Mouse (Mus musculus) forebrain, embryonic 16.5 days (tissue): Measurements from ENCODE around the gene Fam83b. TPM values are rescaled to one million over a fixed set of nuclear protein-coding genes. Genes with fewer than 3 reads are reported as not detected.

Experiments
- ATAC-seq: fragments of 200-750 bp; cut with Nextera tagmentation; 2 replicates; pipeline ENCODE4 v1.8.0; 2017; ENCODE audit warnings: mild to moderate bottlenecking, moderate library complexity
- H3K27ac ChIP-seq: fragments of 300-500 bp; sonication (generic); 2 replicates; pipeline ENCODE4 v1.5.1; 2014; ENCODE audit warnings: low read length, control low read depth
- H3K27me3 ChIP-seq: fragments of 300-500 bp; sonication (generic); replicated peaks from 2 replicates; pipeline ENCODE4 v1.6.1; 2014; ENCODE audit warnings: low read length; ENCODE audit not compliant: control insufficient read depth, insufficient read depth
- H3K36me3 ChIP-seq: fragments of 300-500 bp; sonication (generic); 2 replicates; pipeline ENCODE4 v1.6.1; 2014; ENCODE audit not compliant: control insufficient read depth, insufficient read depth
- H3K4me1 ChIP-seq: fragments of 300-500 bp; sonication (generic); replicated peaks from 2 replicates; pipeline ENCODE4 v1.6.1; 2014; ENCODE audit warnings: low read length; ENCODE audit not compliant: control insufficient read depth, insufficient read depth
- H3K4me2 ChIP-seq: fragments of 300-500 bp; sonication (generic); 2 replicates; pipeline ENCODE4 v1.6.1; 2014; ENCODE audit warnings: mild to moderate bottlenecking, low read length, control low read depth
- H3K4me3 ChIP-seq: fragments of 300-500 bp; sonication (generic); replicated peaks from 2 replicates; pipeline ENCODE4 v1.5.1; 2014; ENCODE audit warnings: mild to moderate bottlenecking, low read length, control low read depth
- H3K9ac ChIP-seq: fragments of 300-500 bp; sonication (generic); replicated peaks from 2 replicates; pipeline ENCODE4 v1.6.1; 2014; ENCODE audit warnings: low read depth, low read length, control low read depth
- H3K9me3 ChIP-seq: fragments of 300-500 bp; sonication (generic); 2 replicates; pipeline ENCODE4 v1.6.1; 2016; ENCODE audit warnings: low read length; ENCODE audit not compliant: control insufficient read depth
- WGBS: fragments of 180-500 bp; shearing (Covaris S2); extraction: QIAGEN DNeasy Blood & Tissue Kit; methylation state at CpG from one replicate; pipeline ENCODE4 v1.1.7; 2014; 5-methylcytosine and 5-hydroxymethylcytosine counted together
- polyA plus RNA-seq: library from polyadenylated mRNA; unstranded; fragments of >200 nt; fragmentation: Nextera tagmentation; extraction: Ambion mirVana; gene quantifications from 2 replicates; pipeline ENCODE4 v1.2.1, GENCODE M21; 2015

The Fam83b gene
- polyA plus RNA-seq, 1 experiment from 2014 or later, result not detected

GRCm38 (mm10) chr9:76469500-76469899 lies 97.4 kb downstream of the Fam83b start:
- Histone ChIP-seq H3K36me3 (no peaks in the 10 kb centered on the region), H3K4me1 (no peaks in the 10 kb centered on the region), H3K4me3 (no peak overlapping the region), H3K9ac (no peak overlapping the region), H3K9me3 (no peaks in the 10 kb centered on the region), H3K27me3 (no peaks in the 10 kb centered on the region), H3K4me2 (no peak overlapping the region), H3K27ac (no peak overlapping the region)
- 8% methylated on average over 4 of the region's 4 CpGs for WGBS
- ATAC-seq, result no peak

GRCm38 (mm10) chr9:76461547-76461946 lies 105.4 kb downstream of the Fam83b start:
- Histone ChIP-seq H3K27ac (no peak overlapping the region), H3K36me3 (no peaks in the 10 kb centered on the region), H3K9ac (no peak overlapping the region), H3K4me2 (no peak overlapping the region), H3K9me3 (no peaks in the 10 kb centered on the region), H3K27me3 (no peaks in the 10 kb centered on the region), H3K4me1 (no peaks in the 10 kb centered on the region), H3K4me3 (no peak overlapping the region)
- no peak for ATAC-seq

GRCm38 (mm10) chr9:76455703-76456102 lies 111.2 kb downstream of the Fam83b start:
- no peaks in the 10 kb centered on the region for H3K27me3 ChIP-seq
- H3K9ac ChIP-seq, result no peak overlapping the region
- no peaks in the 10 kb centered on the region for H3K4me1 ChIP-seq
- H3K9me3 ChIP-seq, result no peaks in the 10 kb centered on the region
- no peak for ATAC-seq
- H3K27ac ChIP-seq, result no peak overlapping the region
- no peaks in the 10 kb centered on the region for H3K36me3 ChIP-seq
- WGBS, result 90% methylated on average over 3 of the region's 3 CpGs
- no peak overlapping the region for H3K4me2 ChIP-seq
- H3K4me3 ChIP-seq, result no peak overlapping the region

Other genes starting within 250 kb of the Fam83b start
- gene Hcrtr2, start 243.3 kb downstream of the Fam83b start, polyA plus RNA-seq, result 2.9 and 5.4 TPM in 2 replicates